Mouse (Mus musculus) neural tube, embryonic 15.5 days (tissue): ENCODE data around the gene Gm10837. TPM values are rescaled to one million over a fixed set of nuclear protein-coding genes. Genes with fewer than 3 reads are reported as not detected.

ENCODE experiments used
- ATAC-seq: fragments of 200-750 bp; cut with Nextera tagmentation; 2 replicates; pipeline ENCODE4 v1.8.0; 2017; ENCODE audit warnings: mild to moderate bottlenecking, moderate TSS enrichment, moderate library complexity; ENCODE audit not compliant: low FRiP score
- H3K27ac ChIP-seq: fragments of 300-500 bp; sonication (generic); replicated peaks from 2 replicates; pipeline ENCODE4 v1.5.1; 2015; ENCODE audit warnings: mild to moderate bottlenecking, inconsistent platforms
- H3K27me3 ChIP-seq: fragments of 300-500 bp; sonication (generic); replicated peaks from 2 replicates; pipeline ENCODE4 v1.6.1; 2015; ENCODE audit warnings: inconsistent platforms
- H3K36me3 ChIP-seq: fragments of 300-500 bp; sonication (generic); 2 replicates; pipeline ENCODE4 v1.6.1; 2015; ENCODE audit warnings: inconsistent platforms
- H3K4me1 ChIP-seq: fragments of 300-500 bp; sonication (generic); 2 replicates; pipeline ENCODE4 v1.6.1; 2015; ENCODE audit warnings: inconsistent platforms
- H3K4me2 ChIP-seq: fragments of 300-500 bp; sonication (generic); 2 replicates; pipeline ENCODE4 v1.6.1; 2015; ENCODE audit warnings: inconsistent platforms, mild to moderate bottlenecking, moderate library complexity
- H3K4me3 ChIP-seq: fragments of 300-500 bp; sonication (generic); replicated peaks from 2 replicates; pipeline ENCODE4 v1.5.1; 2015; ENCODE audit warnings: mild to moderate bottlenecking, inconsistent platforms
- H3K9ac ChIP-seq: fragments of 300-500 bp; sonication (generic); replicated peaks from 2 replicates; pipeline ENCODE4 v1.6.1; 2015; ENCODE audit warnings: mild to moderate bottlenecking, inconsistent platforms
- H3K9me3 ChIP-seq: fragments of 300-500 bp; sonication (generic); replicated peaks from 2 replicates; pipeline ENCODE4 v1.6.1; 2016; ENCODE audit warnings: inconsistent platforms
- WGBS: fragments of 180-500 bp; shearing (Covaris S2); methylation state at CpG from one replicate; pipeline ENCODE4 v1.1.7; 2015; ENCODE audit warnings: mixed read lengths; 5-methylcytosine and 5-hydroxymethylcytosine counted together
- polyA plus RNA-seq: library from polyadenylated mRNA; unstranded; fragments of >200 nt; fragmentation: Nextera tagmentation; extraction: Ambion mirVana; gene quantifications from 2 replicates; pipeline ENCODE4 v1.2.1, GENCODE M21; 2015

Gene Gm10837
- polyA plus RNA-seq, 1 experiment from 2014 or later = 0.23 TPM

- Histone ChIP-seq H3K4me2 (peak overlapping the region; percentile 59), H3K36me3 (no peaks in the 10 kb centered on the region), H3K9me3 (no peaks in the 10 kb centered on the region), H3K4me3 (peak overlapping the region; percentile 47), H3K9ac (peak overlapping the region; percentile 51), H3K27ac (peak overlapping the region; percentile 83), H3K4me1 (peaks cover 29% of the 10 kb centered on the region), H3K27me3 (peaks cover 44% of the 10 kb centered on the region)
- under 1% methylated on average over 63 of the region's 65 CpGs for whole genome bisulfite sequencing
- peak; percentile 52 for ATAC-seq
These were observed 14.8 kb upstream of the Gm10837 start for GRCm38 (mm10) chr14:122475557-122476040.

GRCm38 (mm10) chr14:122476041-122476821 lies 14.2 kb upstream of the Gm10837 start:
- ATAC-seq = no peak
- peak overlapping the region; percentile 59 for H3K4me2 ChIP-seq
- peaks cover 46% of the 10 kb centered on the region for H3K27me3 ChIP-seq
- H3K9me3 ChIP-seq = no peaks in the 10 kb centered on the region
- WGBS = under 1% methylated on average over 62 of the region's 62 CpGs
- peaks cover 29% of the 10 kb centered on the region for H3K4me1 ChIP-seq
- H3K4me3 ChIP-seq = peak overlapping the region; percentile 47
- no peaks in the 10 kb centered on the region for H3K36me3 ChIP-seq
- H3K27ac ChIP-seq = peak overlapping the region; percentile 83
- peak overlapping the region; percentile 51 for H3K9ac ChIP-seq

- under 1% methylated on average over 18 of the region's 18 CpGs for WGBS
- no peak for ATAC-seq
- H3K36me3 ChIP-seq = no peaks in the 10 kb centered on the region
- H3K9ac ChIP-seq = peak overlapping the region; percentile 51
- H3K4me2 ChIP-seq = peak overlapping the region; percentile 59
- peaks cover 29% of the 10 kb centered on the region for H3K4me1 ChIP-seq
- H3K27ac ChIP-seq = peak overlapping the region; percentile 83
- peak overlapping the region; percentile 47 for H3K4me3 ChIP-seq
- peaks cover 47% of the 10 kb centered on the region for H3K27me3 ChIP-seq
- no peaks in the 10 kb centered on the region for H3K9me3 ChIP-seq
These were observed 13.6 kb upstream of the Gm10837 start for GRCm38 (mm10) chr14:122476822-122477215.

GRCm38 (mm10) chr14:122477261-122477671 lies 13.1 kb upstream of the Gm10837 start:
- peak overlapping the region; percentile 59 for H3K4me2 ChIP-seq
- no peaks in the 10 kb centered on the region for H3K36me3 ChIP-seq
- H3K27ac ChIP-seq = peak overlapping the region; percentile 83
- peaks cover 30% of the 10 kb centered on the region for H3K4me1 ChIP-seq
- H3K4me3 ChIP-seq = peak overlapping the region; percentile 47
- H3K9ac ChIP-seq = peak overlapping the region; percentile 51
- no peak for ATAC-seq
- peaks cover 49% of the 10 kb centered on the region for H3K27me3 ChIP-seq
- WGBS = 1% methylated on average over 20 of the region's 20 CpGs
- no peaks in the 10 kb centered on the region for H3K9me3 ChIP-seq

- H3K9me3 ChIP-seq = no peaks in the 10 kb centered on the region
- no peak for ATAC-seq
- peak overlapping the region; percentile 59 for H3K4me2 ChIP-seq
- peak overlapping the region; percentile 83 for H3K27ac ChIP-seq
- H3K4me1 ChIP-seq = peaks cover 34% of the 10 kb centered on the region
- H3K27me3 ChIP-seq = peaks cover 49% of the 10 kb centered on the region
- H3K4me3 ChIP-seq = peak overlapping the region; percentile 47
- H3K36me3 ChIP-seq = no peaks in the 10 kb centered on the region
- WGBS = 6% methylated on average over 9 of the region's 9 CpGs
- H3K9ac ChIP-seq = peak overlapping the region; percentile 37
These were observed 12.3 kb upstream of the Gm10837 start for GRCm38 (mm10) chr14:122477971-122478573.

- Histone ChIP-seq H3K4me1 (peaks cover 34% of the 10 kb centered on the region), H3K27me3 (peaks cover 49% of the 10 kb centered on the region), H3K27ac (peak overlapping the region; percentile 58), H3K4me3 (peak overlapping the region; percentile 47), H3K9ac (peak overlapping the region; percentile 37), H3K9me3 (no peaks in the 10 kb centered on the region), H3K4me2 (peak overlapping the region; percentile 59), H3K36me3 (no peaks in the 10 kb centered on the region)
- WGBS = 1% methylated on average over 22 of the region's 22 CpGs
- no peak for ATAC-seq
These were observed 11.8 kb upstream of the Gm10837 start for GRCm38 (mm10) chr14:122478574-122479011.

GRCm38 (mm10) chr14:122479461-122480109 lies 10.8 kb upstream of the Gm10837 start:
- ATAC-seq = no peak
- H3K9me3 ChIP-seq = no peaks in the 10 kb centered on the region
- H3K4me1 ChIP-seq = peaks cover 27% of the 10 kb centered on the region
- H3K27ac ChIP-seq = no peak overlapping the region
- H3K36me3 ChIP-seq = no peaks in the 10 kb centered on the region
- H3K27me3 ChIP-seq = peaks cover 55% of the 10 kb centered on the region
- WGBS = 20% methylated on average over 17 of the region's 17 CpGs
- peak overlapping the region; percentile 17; the same call in 1 of the 2 replicates for H3K4me2 ChIP-seq
- peak overlapping the region; percentile 47 for H3K4me3 ChIP-seq
- H3K9ac ChIP-seq = no peak overlapping the region

- peaks cover 59% of the 10 kb centered on the region for H3K27me3 ChIP-seq
- peak overlapping the region; percentile 42 for H3K4me2 ChIP-seq
- WGBS = 16% methylated on average over 2 of the region's 2 CpGs
These were observed 10.0 kb upstream of the Gm10837 start for GRCm38 (mm10) chr14:122480355-122480754.

GRCm38 (mm10) chr14:122481181-122481580 lies 9.2 kb upstream of the Gm10837 start:
- ATAC-seq = no peak
- H3K4me1 ChIP-seq = peaks cover 11% of the 10 kb centered on the region; the same call in 1 of the 2 replicates
- no peaks in the 10 kb centered on the region for H3K9me3 ChIP-seq
- peak overlapping the region; percentile 60; the same call in 1 of the 2 replicates for H3K27ac ChIP-seq
- H3K27me3 ChIP-seq = peaks cover 67% of the 10 kb centered on the region
- no peaks in the 10 kb centered on the region for H3K36me3 ChIP-seq
- 16% methylated on average over 15 of the region's 15 CpGs for WGBS
- peak overlapping the region; percentile 19 for H3K4me3 ChIP-seq
- H3K4me2 ChIP-seq = peak overlapping the region; percentile 42
- H3K9ac ChIP-seq = 0 out of 2 replicates have a peak overlapping the region, but pooled peaks have one; percentile 21

More at GRCm38 (mm10) chr14:122480355-122480754, 10.0 kb upstream of the Gm10837 start:
- H3K4me3 ChIP-seq = peak overlapping the region; percentile 19; the same call in 1 of the 2 replicates
- no peak overlapping the region for H3K27ac ChIP-seq
- ATAC-seq = no peak
- no peaks in the 10 kb centered on the region for H3K36me3 ChIP-seq
- H3K9me3 ChIP-seq = no peaks in the 10 kb centered on the region
- H3K4me1 ChIP-seq = peaks cover 19% of the 10 kb centered on the region
- no peak overlapping the region for H3K9ac ChIP-seq

- Histone ChIP-seq H3K27ac (peak overlapping the region; percentile 60), H3K27me3 (peaks cover 76% of the 10 kb centered on the region), H3K4me1 (0 out of 2 replicates have a peak, but pooled peaks cover 8% of the 10 kb centered on the region), H3K4me3 (peak overlapping the region; percentile 19), H3K4me2 (peak overlapping the region; percentile 42), H3K9me3 (no peaks in the 10 kb centered on the region), H3K9ac (peak overlapping the region; percentile 36; the same call in 1 of the 2 replicates), H3K36me3 (no peaks in the 10 kb centered on the region)
- 5% methylated on average over 38 of the region's 38 CpGs for WGBS
- ATAC-seq = no peak
These were observed 8.0 kb upstream of the Gm10837 start for GRCm38 (mm10) chr14:122482081-122483023.
